Mouse (Mus musculus) intestine, postnatal 0 days (tissue): ENCODE data around the gene Usp38. TPM values are rescaled to one million over a fixed set of nuclear protein-coding genes. Genes with fewer than 3 reads are reported as not detected.
A peak's percentile ranks its signal among the peaks of the same experiment; 100 is the strongest.

Source experiments
- ATAC-seq: fragments of 200-750 bp; cut with Nextera tagmentation; 2 replicates; pipeline ENCODE4 v1.8.0; 2017; ENCODE audit warnings: mild to moderate bottlenecking, moderate TSS enrichment, moderate library complexity
- H3K27ac ChIP-seq: fragments of 300-500 bp; sonication (generic); 2 replicates; pipeline ENCODE4 v1.5.1; 2014; ENCODE audit warnings: mild to moderate bottlenecking, low read depth, low read length, moderate library complexity
- H3K27me3 ChIP-seq: fragments of 300-500 bp; sonication (generic); replicated peaks from 2 replicates; pipeline ENCODE4 v1.6.1; 2014; ENCODE audit warnings: low read length, mixed read lengths; ENCODE audit not compliant: control insufficient read depth, insufficient read depth
- H3K36me3 ChIP-seq: fragments of 300-500 bp; sonication (generic); 2 replicates; pipeline ENCODE4 v1.6.1; 2014; ENCODE audit warnings: mild to moderate bottlenecking, moderate library complexity; ENCODE audit not compliant: control insufficient read depth, insufficient read depth
- H3K4me1 ChIP-seq: fragments of 300-500 bp; sonication (generic); replicated peaks from 2 replicates; pipeline ENCODE4 v1.6.1; 2014; ENCODE audit warnings: antibody characterized with exemption, low read length, mixed read lengths; ENCODE audit not compliant: control insufficient read depth, insufficient read depth
- H3K4me2 ChIP-seq: fragments of 300-500 bp; sonication (generic); replicated peaks from 2 replicates; pipeline ENCODE4 v1.6.1; 2014; ENCODE audit warnings: low read depth, mild to moderate bottlenecking, moderate library complexity
- H3K4me3 ChIP-seq: fragments of 300-500 bp; sonication (generic); 2 replicates; pipeline ENCODE4 v1.5.1; 2014; ENCODE audit warnings: low read depth, low read length
- H3K9ac ChIP-seq: fragments of 300-500 bp; sonication (generic); 2 replicates; pipeline ENCODE4 v1.6.1; 2014; ENCODE audit warnings: mild to moderate bottlenecking, low read depth, low read length
- H3K9me3 ChIP-seq: fragments of 300-500 bp; sonication (generic); 2 replicates; pipeline ENCODE4 v1.6.1; 2016; ENCODE audit warnings: mixed run types; ENCODE audit not compliant: control insufficient read depth
- CTCF ChIP-seq: sonication (generic); IDR thresholded peaks from 2 replicates; pipeline ENCODE4 v1.5.1; 2016; ENCODE audit warnings: low read depth, mild to moderate bottlenecking, control low read depth, antibody characterized with exemption, moderate library complexity
- WGBS: fragments of 180-500 bp; shearing (Covaris S2); extraction: QIAGEN DNeasy Blood & Tissue Kit; methylation state at CpG from one replicate; pipeline ENCODE4 v1.1.7; 2014; 5-methylcytosine and 5-hydroxymethylcytosine counted together
- polyA plus RNA-seq: library from polyadenylated mRNA; unstranded; fragments of >200 nt; fragmentation: Nextera tagmentation; extraction: Ambion mirVana; gene quantifications from 2 replicates; pipeline ENCODE4 v1.2.1, GENCODE M21; 2015

Gene Usp38
- polyA plus RNA-seq, 1 experiment from 2014 or later = 9.4 TPM

GRCm38 (mm10) chr8:81013811-81014530 is 757 bp downstream of the Usp38 start:
- Histone ChIP-seq H3K4me3 (peak overlapping the region; percentile 95), H3K9ac (peak overlapping the region; percentile 94), H3K9me3 (no peaks in the 10 kb centered on the region), H3K4me1 (0 out of 2 replicates have a peak, but pooled peaks cover 8% of the 10 kb centered on the region), H3K27ac (peak overlapping the region; percentile 97), H3K36me3 (peaks cover 12% of the 10 kb centered on the region; the same call in 1 of the 2 replicates), H3K4me2 (peak overlapping the region; percentile 81), H3K27me3 (no peaks in the 10 kb centered on the region)
- WGBS = 1% methylated on average over 45 of the region's 45 CpGs
- no peak for ATAC-seq
- no peak for TF ChIP-seq CTCF

DNA sequence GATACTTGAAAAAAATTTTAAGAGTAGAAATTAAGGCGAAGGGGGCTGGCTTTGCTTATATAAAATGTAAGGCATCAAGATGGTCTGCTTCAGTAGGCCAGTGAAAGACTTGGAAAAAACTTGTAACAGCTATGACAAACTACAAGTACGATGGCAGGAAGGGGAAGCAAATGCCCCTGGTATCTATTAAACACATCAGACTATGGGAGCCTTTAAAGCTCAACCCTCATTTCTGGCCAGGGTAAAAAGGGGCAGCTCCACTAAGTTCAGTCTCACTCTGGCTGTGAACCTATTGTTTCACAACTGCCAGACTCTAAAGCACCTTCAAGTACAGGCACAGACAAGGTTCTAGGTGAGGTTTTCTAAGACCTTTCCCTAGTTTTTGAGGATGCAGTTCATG is 2.0 kb downstream of the Usp38 start:
- ATAC-seq = no peak
- no peak for TF ChIP-seq CTCF
- no peak overlapping the region for H3K27ac ChIP-seq
- peak overlapping the region; percentile 81 for H3K4me2 ChIP-seq
- H3K4me1 ChIP-seq = 0 out of 2 replicates have a peak, but pooled peaks cover 8% of the 10 kb centered on the region
- peaks cover 20% of the 10 kb centered on the region; the same call in 1 of the 2 replicates for H3K36me3 ChIP-seq
- H3K9ac ChIP-seq = peak overlapping the region; percentile 23
- H3K4me3 ChIP-seq = peak overlapping the region; percentile 95
- no peaks in the 10 kb centered on the region for H3K9me3 ChIP-seq
- 50% methylated on average over 2 of the region's 2 CpGs for WGBS
- H3K27me3 ChIP-seq = no peaks in the 10 kb centered on the region

GRCm38 (mm10) chr8:81012031-81012560 is 2.6 kb downstream of the Usp38 start:
- no peak overlapping the region for H3K9ac ChIP-seq
- H3K36me3 ChIP-seq = peaks cover 20% of the 10 kb centered on the region; the same call in 1 of the 2 replicates
- H3K27me3 ChIP-seq = no peaks in the 10 kb centered on the region
- WGBS = 59% methylated on average over 4 of the region's 4 CpGs
- H3K4me1 ChIP-seq = 0 out of 2 replicates have a peak, but pooled peaks cover 8% of the 10 kb centered on the region
- H3K4me3 ChIP-seq = peak overlapping the region; percentile 95
- H3K9me3 ChIP-seq = no peaks in the 10 kb centered on the region
- ATAC-seq = no peak
- peak overlapping the region; percentile 81 for H3K4me2 ChIP-seq
- H3K27ac ChIP-seq = no peak overlapping the region
- TF ChIP-seq CTCF = no peak

GRCm38 (mm10) chr8:81010386-81010785 is 4.3 kb downstream of the Usp38 start:
- TF ChIP-seq CTCF = no peak
- Histone ChIP-seq H3K4me2 (no peak overlapping the region), H3K9ac (no peak overlapping the region), H3K27me3 (no peaks in the 10 kb centered on the region), H3K9me3 (no peaks in the 10 kb centered on the region), H3K36me3 (peaks cover 31% of the 10 kb centered on the region), H3K27ac (no peak overlapping the region), H3K4me3 (no peak overlapping the region), H3K4me1 (0 out of 2 replicates have a peak, but pooled peaks cover 8% of the 10 kb centered on the region)
- ATAC-seq = no peak
- WGBS = 86% methylated on average over 5 of the region's 5 CpGs

DNA sequence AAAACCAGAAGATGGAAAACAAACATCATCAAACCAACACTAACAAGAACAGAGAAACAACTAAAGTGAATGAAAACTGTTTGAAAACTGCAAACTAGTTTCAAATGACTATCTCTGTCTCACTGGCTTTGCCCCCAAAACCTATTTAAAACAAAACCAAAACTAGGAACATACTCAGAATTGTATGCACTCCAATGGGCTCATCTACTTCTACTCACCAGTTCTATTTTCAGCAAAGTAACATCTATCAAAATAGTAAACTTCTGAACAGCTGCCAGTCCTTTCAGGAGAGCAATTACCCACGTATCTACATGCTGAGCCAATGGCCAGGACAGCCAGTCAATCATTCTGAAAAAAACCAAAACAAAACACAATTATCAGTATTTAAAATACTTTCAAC is 9.6 kb downstream of the Usp38 start:
- ATAC-seq = no peak
- H3K4me1 ChIP-seq = no peaks in the 10 kb centered on the region
- H3K36me3 ChIP-seq = peaks cover 59% of the 10 kb centered on the region
- H3K9me3 ChIP-seq = no peaks in the 10 kb centered on the region
- H3K4me3 ChIP-seq = no peak overlapping the region
- no peak for TF ChIP-seq CTCF
- H3K27ac ChIP-seq = no peak overlapping the region
- no peak overlapping the region for H3K9ac ChIP-seq
- WGBS = 75% methylated on average over 1 of the region's 1 CpGs
- H3K27me3 ChIP-seq = no peaks in the 10 kb centered on the region
- H3K4me2 ChIP-seq = no peak overlapping the region

DNA sequence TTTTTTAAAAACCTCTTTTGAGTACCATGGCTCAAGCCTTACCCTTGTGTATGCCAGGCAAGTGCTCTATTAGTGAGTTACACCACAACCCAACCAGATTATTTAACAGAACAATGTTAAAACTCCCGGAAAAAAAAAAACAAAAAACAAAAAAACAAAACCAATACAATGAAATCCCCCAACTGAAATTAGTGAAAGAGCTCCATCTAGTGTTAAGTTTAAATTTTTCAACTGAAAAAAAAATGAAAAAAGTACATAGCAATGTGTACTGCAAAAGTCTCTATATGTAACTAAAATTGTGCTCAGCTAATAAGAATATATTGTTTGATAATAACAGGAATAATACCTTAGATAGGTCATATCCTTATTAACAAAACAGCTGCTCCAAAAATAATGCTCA is 18.1 kb downstream of the Usp38 start:
- peak; percentile 57 for TF ChIP-seq CTCF
- Histone ChIP-seq H3K36me3 (peaks cover 72% of the 10 kb centered on the region), H3K27me3 (no peaks in the 10 kb centered on the region), H3K4me2 (no peak overlapping the region), H3K27ac (no peak overlapping the region), H3K9me3 (no peaks in the 10 kb centered on the region), H3K4me3 (no peak overlapping the region), H3K9ac (no peak overlapping the region), H3K4me1 (no peaks in the 10 kb centered on the region)
- WGBS = 18% methylated on average over 1 of the region's 1 CpGs
- no peak for ATAC-seq
